Mouse (Mus musculus) forebrain, embryonic 14.5 days (tissue): ENCODE measurements around the gene Ogg1. TPM values are rescaled to one million over a fixed set of nuclear protein-coding genes. Genes with fewer than 3 reads are reported as not detected.
A peak's percentile ranks its signal among the peaks of the same experiment; 100 is the strongest.

ENCODE experiments used
- ATAC-seq: fragments of 200-750 bp; cut with Nextera tagmentation; 2 replicates; pipeline ENCODE4 v1.8.0; 2017; ENCODE audit warnings: mild to moderate bottlenecking, moderate library complexity
- DNase-seq: peaks from one replicate; pipeline ENCODE4 v3.0.0-alpha.2; 2015; ENCODE audit warnings: low spot score
- H3K27ac ChIP-seq: fragments of 300-500 bp; sonication (generic); 2 replicates; pipeline ENCODE4 v1.5.1; 2014; ENCODE audit warnings: low read depth, mild to moderate bottlenecking, control low read depth, low read length, moderate library complexity
- H3K27me3 ChIP-seq: fragments of 300-500 bp; sonication (generic); replicated peaks from 2 replicates; pipeline ENCODE4 v1.6.1; 2014; ENCODE audit warnings: low read length, control low read depth, mixed read lengths; ENCODE audit not compliant: control insufficient read depth, insufficient read depth
- H3K36me3 ChIP-seq: fragments of 300-500 bp; sonication (generic); 2 replicates; pipeline ENCODE4 v1.6.1; 2014; ENCODE audit warnings: low read length, control low read depth; ENCODE audit not compliant: control insufficient read depth, insufficient read depth
- H3K4me1 ChIP-seq: fragments of 300-500 bp; sonication (generic); 2 replicates; pipeline ENCODE4 v1.6.1; 2014; ENCODE audit warnings: antibody characterized with exemption, low read length, control low read depth; ENCODE audit not compliant: control insufficient read depth, insufficient read depth
- H3K4me2 ChIP-seq: fragments of 300-500 bp; sonication (generic); 2 replicates; pipeline ENCODE4 v1.6.1; 2014; ENCODE audit warnings: mild to moderate bottlenecking, control low read depth, low read length
- H3K4me3 ChIP-seq: fragments of 300-500 bp; sonication (generic); 2 replicates; pipeline ENCODE4 v1.5.1; 2014; ENCODE audit warnings: low read depth, low read length, control low read depth
- H3K9ac ChIP-seq: fragments of 300-500 bp; sonication (generic); 2 replicates; pipeline ENCODE4 v1.6.1; 2014; ENCODE audit warnings: mild to moderate bottlenecking, low read length, control low read depth, moderate library complexity
- H3K9me3 ChIP-seq: fragments of 300-500 bp; sonication (generic); replicated peaks from 2 replicates; pipeline ENCODE4 v1.6.1; 2016; ENCODE audit warnings: low read length, control low read depth, mixed read lengths; ENCODE audit not compliant: control insufficient read depth
- WGBS: fragments of 180-500 bp; shearing (Covaris S2); extraction: QIAGEN DNeasy Blood & Tissue Kit; methylation state at CpG from one replicate; pipeline ENCODE4 v1.1.7; 2014; 5-methylcytosine and 5-hydroxymethylcytosine counted together
- polyA plus RNA-seq: library from polyadenylated mRNA; unstranded; fragments of >200 nt; fragmentation: Nextera tagmentation; extraction: Ambion mirVana; gene quantifications from 2 replicates; pipeline ENCODE4 v1.2.1, GENCODE M21; 2014

Gene Ogg1
- polyA plus RNA-seq, 1 experiment from 2014 or later = 14.7 TPM

GRCm38 (mm10) chr6:113336852-113337620 is 10.3 kb downstream of the Ogg1 start:
- ATAC-seq = no peak

GRCm38 (mm10) chr6:113341574-113341973 is 14.8 kb downstream of the Ogg1 start:
- Histone ChIP-seq H3K9ac (no peak overlapping the region), H3K9me3 (no peaks in the 10 kb centered on the region), H3K4me3 (no peak overlapping the region), H3K27ac (no peak overlapping the region; the same call in 1 of the 2 replicates), H3K4me1 (peaks cover 14% of the 10 kb centered on the region), H3K4me2 (no peak overlapping the region), H3K27me3 (no peaks in the 10 kb centered on the region), H3K36me3 (peaks cover 23% of the 10 kb centered on the region)
- 91% methylated on average over 6 of the region's 6 CpGs for WGBS
- DNase-seq = no peak
- ATAC-seq = no peak

More at GRCm38 (mm10) chr6:113336852-113337620, 10.3 kb downstream of the Ogg1 start:
- H3K36me3 ChIP-seq = peaks cover 53% of the 10 kb centered on the region
- H3K4me2 ChIP-seq = no peak overlapping the region
- WGBS = 72% methylated on average over 8 of the region's 8 CpGs
- no peak overlapping the region for H3K4me3 ChIP-seq
- DNase-seq = no peak
- H3K9me3 ChIP-seq = no peaks in the 10 kb centered on the region
- H3K4me1 ChIP-seq = no peaks in the 10 kb centered on the region; the same call in 1 of the 2 replicates
- H3K9ac ChIP-seq = no peak overlapping the region
- H3K27me3 ChIP-seq = no peaks in the 10 kb centered on the region
- no peak overlapping the region for H3K27ac ChIP-seq

GRCm38 (mm10) chr6:113342297-113342696 is 15.5 kb downstream of the Ogg1 start:
- Histone ChIP-seq H3K27me3 (no peaks in the 10 kb centered on the region), H3K36me3 (peaks cover 18% of the 10 kb centered on the region), H3K27ac (0 out of 2 replicates have a peak overlapping the region, but pooled peaks have one; percentile 9), H3K4me2 (peak overlapping the region; percentile 80), H3K9ac (no peak overlapping the region), H3K9me3 (no peaks in the 10 kb centered on the region), H3K4me1 (peaks cover 14% of the 10 kb centered on the region), H3K4me3 (no peak overlapping the region)
- DNase-seq (no peak), ATAC-seq (no peak)
- 40% methylated on average over 4 of the region's 7 CpGs for WGBS

- H3K9me3 ChIP-seq = no peaks in the 10 kb centered on the region
- H3K27ac ChIP-seq = peak within 1 kb of the TSS; percentile 21; the same call in 1 of the 2 replicates
- ATAC-seq (peak; percentile 86), DNase-seq (peak; percentile 61)
- 17% methylated on average over 32 of the region's 32 CpGs for WGBS
- H3K4me3 ChIP-seq = peak within 1 kb of the TSS; percentile 54
- H3K4me2 ChIP-seq = peak within 1 kb of the TSS; percentile 80
- peaks cover 14% of the 10 kb centered on the region for H3K4me1 ChIP-seq
- peaks cover 10% of the 10 kb centered on the region for H3K36me3 ChIP-seq
- H3K9ac ChIP-seq = peak within 1 kb of the TSS; percentile 87
- H3K27me3 ChIP-seq = no peaks in the 10 kb centered on the region
These were observed 16.7 kb downstream of the Ogg1 start, which contains the start of gene Camk1 for GRCm38 (mm10) chr6:113343177-113344092. Camk1 (minus strand) TSS chr6:113343984.

- Histone ChIP-seq H3K4me2 (peak overlapping the region; percentile 80), H3K4me3 (no peak overlapping the region), H3K27me3 (no peaks in the 10 kb centered on the region), H3K36me3 (peaks cover 7% of the 10 kb centered on the region), H3K9me3 (no peaks in the 10 kb centered on the region), H3K27ac (no peak overlapping the region), H3K4me1 (peaks cover 14% of the 10 kb centered on the region), H3K9ac (peak overlapping the region; percentile 87; the same call in 1 of the 2 replicates)
- WGBS = 48% methylated on average over 2 of the region's 2 CpGs
- DNase-seq = peak; percentile 32
- ATAC-seq = 0 out of 2 replicates have a peak, but pooled peaks have one; percentile 8
These were observed 17.5 kb downstream of the Ogg1 start for GRCm38 (mm10) chr6:113344321-113344720.

- Histone ChIP-seq H3K9me3 (no peaks in the 10 kb centered on the region), H3K9ac (no peak overlapping the region), H3K27ac (no peak overlapping the region), H3K36me3 (no peaks in the 10 kb centered on the region), H3K4me3 (no peak overlapping the region), H3K4me2 (no peak overlapping the region), H3K4me1 (peaks cover 14% of the 10 kb centered on the region), H3K27me3 (no peaks in the 10 kb centered on the region)
- ATAC-seq (no peak), DNase-seq (no peak)
- 92% methylated on average over 4 of the region's 4 CpGs for WGBS
These were observed 20.1 kb downstream of the Ogg1 start for GRCm38 (mm10) chr6:113346897-113347296.

- no peak for ATAC-seq
These were observed 23.8 kb downstream of the Ogg1 start for GRCm38 (mm10) chr6:113350538-113350937.

GRCm38 (mm10) chr6:113351161-113351560 is 24.4 kb downstream of the Ogg1 start:
- no peak for ATAC-seq
- H3K9me3 ChIP-seq = no peaks in the 10 kb centered on the region

More at GRCm38 (mm10) chr6:113350538-113350937, 23.8 kb downstream of the Ogg1 start:
- Histone ChIP-seq H3K9ac (no peak overlapping the region), H3K4me2 (no peak overlapping the region), H3K27ac (no peak overlapping the region), H3K27me3 (no peaks in the 10 kb centered on the region), H3K9me3 (no peaks in the 10 kb centered on the region), H3K4me3 (no peak overlapping the region), H3K36me3 (no peaks in the 10 kb centered on the region), H3K4me1 (no peaks in the 10 kb centered on the region)
- no peak for DNase-seq

More at GRCm38 (mm10) chr6:113351161-113351560, 24.4 kb downstream of the Ogg1 start:
- Histone ChIP-seq H3K27me3 (no peaks in the 10 kb centered on the region), H3K9ac (no peak overlapping the region), H3K4me3 (no peak overlapping the region), H3K36me3 (no peaks in the 10 kb centered on the region), H3K27ac (no peak overlapping the region), H3K4me1 (no peaks in the 10 kb centered on the region), H3K4me2 (no peak overlapping the region)
- WGBS = 94% methylated on average over 1 of the region's 1 CpGs
- no peak for DNase-seq
